Mouse (Mus musculus) MEL (cell line): ENCODE measurements around the gene Gins1.

Experiments
- CTCF ChIP-seq, 3 experiments: IDR thresholded peaks in 2 of 3; conservative IDR thresholded peaks in 1 of 3; 2 replicates each; pipeline ENCODE4 v1.5.1; 2011 to 2012; ENCODE audit warnings: low read length in 3 of 3, low read depth in 2 of 3, mild to moderate bottlenecking in 2 of 3, improper control_type of control experiment in 1 of 3, inconsistent platforms in 1 of 3, mixed read lengths in 1 of 3, moderate library complexity in 1 of 3; ENCODE audit not compliant: control insufficient read depth in 1 of 3, insufficient read depth in 1 of 3, poor library complexity in 1 of 3, severe bottlenecking in 1 of 3
- EP300 ChIP-seq, 2 experiments: IDR thresholded peaks; 2 replicates each; pipeline ENCODE4 v1.6.1; 2011; ENCODE audit warnings: improper control_type of control experiment in 2 of 2, low read length in 2 of 2, low read depth in 1 of 2, mild to moderate bottlenecking in 1 of 2
- GATA1 ChIP-seq: IDR thresholded peaks from 2 replicates; pipeline ENCODE4 v1.6.1; 2011; ENCODE audit warnings: low read depth, low read length, improper control_type of control experiment
- MAFK ChIP-seq: IDR thresholded peaks from 2 replicates; pipeline ENCODE4 v1.6.1; 2011; ENCODE audit warnings: low read depth, mild to moderate bottlenecking, low read length, improper control_type of control experiment, borderline replicate concordance
- MAX ChIP-seq: IDR thresholded peaks from 2 replicates; pipeline ENCODE4 v1.6.1; 2011; ENCODE audit warnings: low read length, improper control_type of control experiment
- POLR2A ChIP-seq, 2 experiments: IDR thresholded peaks; 2 replicates each; pipeline ENCODE4 v1.6.1; 2011 to 2012; ENCODE audit warnings: low read length in 2 of 2, mild to moderate bottlenecking in 2 of 2, control low read depth in 1 of 2, improper control_type of control experiment in 1 of 2, low read depth in 1 of 2, moderate library complexity in 1 of 2; ENCODE audit not compliant: control insufficient read depth in 1 of 2, insufficient read depth in 1 of 2, poor library complexity in 1 of 2
- SIN3A ChIP-seq: IDR thresholded peaks from 2 replicates; pipeline ENCODE4 v1.6.1; 2012; ENCODE audit warnings: low read length, improper control_type of control experiment, inconsistent platforms
- ZC3H11A ChIP-seq: IDR thresholded peaks from 2 replicates; pipeline ENCODE4 v1.6.1; 2012; ENCODE audit warnings: low read depth, mild to moderate bottlenecking, inconsistent platforms, low read length, improper control_type of control experiment
- ZKSCAN1 ChIP-seq: IDR thresholded peaks from 2 replicates; pipeline ENCODE4 v1.6.1; 2012; ENCODE audit warnings: low read depth, mild to moderate bottlenecking, inconsistent platforms, low read length, improper control_type of control experiment, moderate library complexity

GRCm38 (mm10) chr2:150955859-150956258 is 50.7 kb downstream of the Gins1 start:
- no peak for TF ChIP-seq ZC3H11A
- no peak for TF ChIP-seq MAFK
- TF ChIP-seq CTCF (IDR thresholded peaks at IDR 0.05 in 2 of 3, conservative IDR thresholded peaks at IDR 0.05 in 1 of 3; ENCODE audit: control insufficient read depth in 1 of 3, insufficient read depth in 1 of 3, low read depth in 2 of 3, low read length in 3 of 3, poor library complexity in 1 of 3, severe bottlenecking in 1 of 3), result no peak
- no peak for TF ChIP-seq EP300 (IDR thresholded peaks at IDR 0.05; ENCODE audit: low read depth in 1 of 2, low read length in 2 of 2)
- no peak for TF ChIP-seq GATA1
- no peak for TF ChIP-seq MAX
- TF ChIP-seq ZKSCAN1, result no peak
- no peak for TF ChIP-seq POLR2A (IDR thresholded peaks at IDR 0.05; ENCODE audit: control insufficient read depth in 1 of 2, insufficient read depth in 1 of 2, low read depth in 1 of 2, low read length in 2 of 2, poor library complexity in 1 of 2)
- TF ChIP-seq SIN3A, result no peak
